Mouse (Mus musculus) WW6 (cell line): ENCODE data around the gene Noc4l.

ENCODE experiments used
- DNase-seq: peaks from one replicate; pipeline ENCODE4 v3.0.0-alpha.2; 2013; ENCODE audit warnings: low read depth, low spot score

Noc4l gene

GRCm38 (mm10) chr5:110652719-110653648 lies at the start of gene Noc4l, which contains the start of gene Ddx51:
Noc4l (minus strand) TSS chr5:110653417.
Ddx51 (plus strand) TSS chr5:110653451.
- DNase-seq = peak; percentile 80

GRCm38 (mm10) chr5:110698617-110699016 lies 45.4 kb upstream of the Noc4l start:
- DNase-seq = no peak

GRCm38 (mm10) chr5:110682041-110682440 lies 28.8 kb upstream of the Noc4l start:
- DNase-seq = no peak

GRCm38 (mm10) chr5:110665486-110666121 lies 12.4 kb upstream of the Noc4l start:
- DNase-seq = peak; percentile 24

- DNase-seq = no peak
Observed at GRCm38 (mm10) chr5:110664750-110665269, 11.6 kb upstream of the Noc4l start.

GRCm38 (mm10) chr5:110664041-110664440 lies 10.8 kb upstream of the Noc4l start:
- no peak for DNase-seq

- no peak for DNase-seq
Observed at GRCm38 (mm10) chr5:110659682-110660081, 6.5 kb upstream of the Noc4l start.

- no peak for DNase-seq
Observed at GRCm38 (mm10) chr5:110653686-110654085, 469 bp upstream of the Noc4l start.

- no peak for DNase-seq
Observed at GRCm38 (mm10) chr5:110646377-110646776, 6.8 kb downstream of the Noc4l start.

GRCm38 (mm10) chr5:110639459-110639858 lies 13.8 kb downstream of the Noc4l start:
- peak; percentile 62 for DNase-seq

GRCm38 (mm10) chr5:110638306-110639074 lies 14.7 kb downstream of the Noc4l start:
- no peak for DNase-seq

- DNase-seq = no peak
Observed at GRCm38 (mm10) chr5:110635951-110636707, 17.1 kb downstream of the Noc4l start.

- DNase-seq = no peak
Observed at GRCm38 (mm10) chr5:110629525-110630120, 23.6 kb downstream of the Noc4l start.

GRCm38 (mm10) chr5:110628156-110628555 lies 25.1 kb downstream of the Noc4l start:
- no peak for DNase-seq

- DNase-seq = no peak
Observed at GRCm38 (mm10) chr5:110627351-110627750, 25.9 kb downstream of the Noc4l start.

- no peak for DNase-seq
Observed at GRCm38 (mm10) chr5:110624319-110624718, 28.9 kb downstream of the Noc4l start.

GRCm38 (mm10) chr5:110619226-110619625 lies 34.0 kb downstream of the Noc4l start:
- DNase-seq = no peak

- no peak for DNase-seq
Observed at GRCm38 (mm10) chr5:110611435-110612158, 41.6 kb downstream of the Noc4l start.

- no peak for DNase-seq
Observed at GRCm38 (mm10) chr5:110610484-110610883, 42.7 kb downstream of the Noc4l start.

GRCm38 (mm10) chr5:110609868-110610267 lies 43.3 kb downstream of the Noc4l start:
- no peak for DNase-seq
